Mouse (Mus musculus): ENCODE results near the gene Apof.

The Apof gene

GRCm38 (mm10) chr10:128298702-128299171 lies 30.3 kb downstream of the Apof start, which contains the start of gene Il23a:
Il23a (minus strand) TSS chr10:128298752.
- DNase-seq = no peak

- DNase-seq = no peak
Observed at GRCm38 (mm10) chr10:128302357-128302756, 33.9 kb downstream of the Apof start.

GRCm38 (mm10) chr10:128302785-128303125 lies 34.3 kb downstream of the Apof start:
- no peak for DNase-seq

DNA sequence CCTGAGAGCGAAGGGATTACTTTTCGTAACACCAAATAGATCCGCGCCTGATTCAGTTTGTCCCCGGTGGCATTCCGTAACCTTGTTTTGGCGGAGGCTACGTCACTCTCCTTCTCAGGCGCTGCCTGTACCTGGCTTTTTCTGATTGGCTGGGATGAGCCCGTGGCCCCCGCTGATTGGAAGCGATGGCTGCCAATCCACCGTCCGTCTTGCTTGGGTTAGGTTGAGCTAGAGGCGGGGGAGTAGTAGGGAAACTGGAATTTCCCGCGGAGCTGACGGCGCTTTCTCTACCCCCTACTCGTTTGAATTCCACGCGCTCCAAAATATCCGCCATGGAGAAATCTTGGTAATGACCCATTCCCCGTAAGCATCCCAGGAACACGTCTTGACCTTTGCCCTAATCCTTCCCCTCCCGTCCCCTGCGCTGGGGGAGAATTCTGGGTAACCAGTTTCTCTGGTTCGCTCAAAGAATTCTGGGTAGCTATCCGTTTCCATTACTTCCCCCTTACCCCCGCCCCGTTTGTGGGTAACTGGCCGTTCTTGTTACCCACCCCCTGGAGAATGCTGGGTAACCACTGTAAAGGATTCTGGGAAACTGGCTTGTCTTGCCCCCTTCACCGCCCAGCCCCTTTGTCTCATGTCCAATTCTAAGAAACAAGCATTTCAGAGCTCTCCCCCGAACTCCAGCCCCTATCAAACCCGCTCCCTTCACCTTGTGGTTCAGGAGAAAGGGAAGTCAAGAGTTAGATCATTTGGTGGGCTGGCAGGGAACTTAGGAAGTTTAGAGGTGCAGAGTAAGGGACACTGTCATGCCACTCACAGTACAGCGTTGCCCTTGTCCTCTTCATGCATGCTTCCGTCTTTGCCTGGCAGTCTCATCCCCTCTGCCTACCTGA lies 34.9 kb downstream of the Apof start, which contains the start of gene Pan2:
Gene Pan2, plus strand, starts transcription at position 210 of the 896 bp plus-strand sequence.
- DNase-seq = peak; percentile 100

GRCm38 (mm10) chr10:128309654-128310053 lies 41.2 kb downstream of the Apof start:
- DNase-seq = no peak

DNA sequence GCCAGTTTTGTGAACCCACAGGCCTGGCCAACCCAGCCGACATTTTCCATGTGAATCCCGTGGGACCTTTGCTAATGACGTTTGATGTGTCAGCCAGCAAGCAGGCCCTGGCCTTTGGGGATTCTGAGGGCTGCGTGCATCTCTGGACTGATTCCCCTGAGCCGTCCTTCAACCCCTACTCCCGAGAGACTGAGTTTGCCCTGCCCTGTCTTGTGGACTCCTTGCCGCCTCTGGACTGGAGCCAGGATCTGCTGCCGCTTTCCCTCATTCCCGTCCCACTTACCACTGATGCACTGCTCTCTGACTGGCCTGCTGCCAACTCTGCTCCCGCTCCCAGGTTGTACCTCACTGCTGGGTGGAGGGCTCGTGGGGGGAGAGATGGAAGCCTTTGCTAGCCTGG lies 41.7 kb downstream of the Apof start:
- peak; percentile 69 to 81 for DNase-seq

DNA sequence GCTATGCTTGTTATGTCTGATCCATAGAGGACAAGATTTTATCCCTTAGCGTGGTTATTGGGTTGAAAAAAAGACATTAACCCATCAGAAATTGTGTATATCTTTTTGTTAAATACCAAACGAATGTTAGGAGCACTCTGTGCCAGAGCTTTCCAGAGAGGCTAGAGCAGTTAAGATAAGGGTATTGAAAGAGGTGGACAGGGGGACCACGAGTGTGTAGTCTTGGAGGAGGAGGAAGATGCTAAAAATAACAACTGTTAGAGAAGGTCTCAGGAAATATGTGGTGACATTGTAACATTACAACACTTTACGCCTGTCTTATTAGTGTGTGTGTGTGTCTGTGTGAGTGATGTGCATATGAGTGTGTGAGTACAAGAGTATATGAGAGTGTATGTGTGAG lies 42.4 kb downstream of the Apof start:
- no peak for DNase-seq

DNA sequence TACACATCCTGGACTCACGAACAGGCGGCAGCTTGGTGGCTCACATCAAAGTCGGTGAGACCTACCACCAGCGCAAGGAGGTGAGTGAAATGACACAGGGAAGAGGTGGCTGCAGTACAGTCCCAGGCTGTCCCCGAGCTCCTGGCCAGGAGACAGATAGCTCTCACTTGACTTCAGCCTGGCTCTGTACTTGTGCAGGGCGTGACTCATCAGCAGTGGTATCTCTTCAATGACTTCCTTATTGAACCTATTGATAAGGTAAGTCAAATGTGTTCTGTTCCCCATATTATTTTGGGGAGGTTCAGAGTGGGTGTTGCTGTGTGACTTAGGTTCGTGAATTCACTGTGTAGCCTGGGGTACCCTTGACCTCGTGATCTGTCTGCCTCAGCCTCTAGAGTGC lies 47.1 kb downstream of the Apof start:
- no peak for DNase-seq

All from cerebellum, postnatal 14 days (tissue).